Mouse (Mus musculus): ENCODE results near the gene Fbxl7. TPM values are rescaled to one million over a fixed set of nuclear protein-coding genes. Genes with fewer than 3 reads are reported as not detected.
A peak's percentile ranks its signal among the peaks of the same experiment; 100 is the strongest.

Gene Fbxl7
- 0.95 and 1.0 TPM in 2 replicates for polyA plus RNA-seq (2015; fragmentation: Nextera tagmentation; extraction: Ambion mirVana)

DNA sequence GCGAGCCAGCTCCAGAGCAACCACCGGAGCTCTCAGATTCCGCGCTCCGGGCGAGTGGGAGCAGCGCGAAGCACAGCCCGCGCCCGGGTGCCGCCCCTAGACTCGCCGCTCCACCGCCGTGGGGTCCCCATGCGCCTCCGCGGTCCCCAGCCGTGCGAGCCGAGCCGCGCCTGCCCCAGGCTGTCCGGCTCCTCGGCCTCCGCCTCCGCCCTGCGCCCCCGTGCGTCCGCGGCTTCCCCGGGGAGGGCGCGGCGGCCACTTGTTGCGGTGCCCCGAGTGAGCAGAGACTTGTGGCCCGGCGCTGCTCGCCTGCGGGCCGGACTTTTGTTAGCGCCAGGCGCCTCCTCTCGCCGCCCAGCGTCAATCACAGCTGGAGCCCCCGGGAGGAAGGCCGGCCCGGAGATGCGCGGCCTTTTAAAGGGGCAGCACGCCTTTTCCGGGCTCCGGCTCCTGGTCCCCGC, at the start of gene Fbxl7:
Fbxl7 (minus strand) TSS at position 330 of the 461 bp plus-strand sequence.
- Histone ChIP-seq H3K4me1 (ENCODE audit: insufficient read depth) (0 out of 2 replicates have a peak, but pooled peaks cover 8% of the 10 kb centered on the region), H3K9ac (replicated peaks) (peak within 1 kb of the TSS; percentile 38), H3K9me3 (ENCODE audit: low read length) (no peaks in the 10 kb centered on the region), H3K4me3 (ENCODE audit: low read depth, low read length) (peak within 1 kb of the TSS; percentile 51), H3K27me3 (ENCODE audit: insufficient read depth, low read length) (peaks cover 21% of the 10 kb centered on the region), H3K4me2 (ENCODE audit: low read depth, low read length) (peak within 1 kb of the TSS; percentile 67), H3K36me3 (replicated peaks; ENCODE audit: insufficient read depth, low read length) (no peaks in the 10 kb centered on the region), H3K27ac (ENCODE audit: low read depth) (peak within 1 kb of the TSS; percentile 39; the same call in 1 of the 2 replicates)
- TF ChIP-seq EP300 (IDR thresholded peaks at IDR 0.05; ENCODE audit: low read depth): no peak
- 0 out of 2 replicates have a peak, but pooled peaks have one; percentile 19 for TF ChIP-seq CTCF (IDR thresholded peaks at IDR 0.05; ENCODE audit: low read depth)
- DNase-seq: peak; percentile 52
- under 1% methylated on average over 35 of the region's 58 CpGs for WGBS (ENCODE audit: insufficient replicate concordance)
- peak; percentile 59 for ATAC-seq

DNA sequence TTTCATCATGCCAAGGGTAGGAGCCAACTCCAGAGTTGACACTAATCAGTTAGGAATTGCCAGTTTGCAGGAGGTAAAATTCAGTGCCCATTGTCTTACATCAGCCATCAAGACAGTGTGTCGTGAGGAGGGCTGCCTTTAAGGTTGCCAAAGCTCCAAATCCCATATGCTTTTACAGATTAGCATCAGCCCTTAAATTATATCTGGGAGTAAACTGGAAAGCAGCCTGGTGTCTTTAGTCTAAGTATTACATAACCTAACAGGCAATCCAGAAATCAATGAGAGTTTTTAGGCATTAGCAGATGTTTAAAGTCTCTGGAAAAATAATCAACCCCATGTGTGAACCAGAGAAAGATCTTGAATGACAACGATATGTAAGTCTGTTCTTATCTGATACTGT, 26.6 kb upstream of the Fbxl7 start:
- WGBS (ENCODE audit: insufficient replicate concordance): 72% methylated on average over 2 of the region's 2 CpGs
- DNase-seq (no peak), ATAC-seq (no peak)
- Histone ChIP-seq H3K9me3 (ENCODE audit: low read length) (no peaks in the 10 kb centered on the region), H3K36me3 (replicated peaks; ENCODE audit: insufficient read depth, low read length) (no peaks in the 10 kb centered on the region), H3K4me2 (ENCODE audit: low read depth, low read length) (no peak overlapping the region), H3K9ac (replicated peaks) (no peak overlapping the region), H3K4me1 (ENCODE audit: insufficient read depth) (no peaks in the 10 kb centered on the region), H3K4me3 (ENCODE audit: low read depth, low read length) (no peak overlapping the region), H3K27ac (ENCODE audit: low read depth) (no peak overlapping the region), H3K27me3 (ENCODE audit: insufficient read depth, low read length) (no peaks in the 10 kb centered on the region)
- TF ChIP-seq EP300 (IDR thresholded peaks at IDR 0.05; ENCODE audit: low read depth) (no peak), CTCF (IDR thresholded peaks at IDR 0.05; ENCODE audit: low read depth) (no peak)

DNA sequence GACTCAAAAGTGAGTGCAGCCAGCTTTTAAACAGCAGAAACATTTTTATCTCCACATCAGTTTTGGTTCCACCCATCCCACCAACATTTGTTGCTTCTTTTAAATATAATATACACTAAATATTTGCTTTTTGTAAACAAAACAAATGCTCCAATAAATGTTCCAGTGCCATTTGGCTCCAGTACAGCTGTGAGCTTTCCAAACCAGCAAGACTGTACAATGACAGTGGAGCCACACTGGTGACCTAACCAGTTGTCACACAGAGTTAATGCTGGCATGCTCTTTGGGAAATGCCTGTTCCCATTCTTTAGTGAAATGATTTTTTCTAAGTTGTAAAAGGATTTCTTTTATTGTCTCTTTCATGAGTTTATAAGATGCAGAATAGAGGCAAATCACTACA, 18.0 kb upstream of the Fbxl7 start:
- no peak overlapping the region for H3K4me2 ChIP-seq (ENCODE audit: low read depth, low read length)
- no peak overlapping the region for H3K9ac ChIP-seq (replicated peaks)
- no peak overlapping the region for H3K4me3 ChIP-seq (ENCODE audit: low read depth, low read length)
- H3K4me1 ChIP-seq (ENCODE audit: insufficient read depth): no peaks in the 10 kb centered on the region
- no peak overlapping the region for H3K27ac ChIP-seq (ENCODE audit: low read depth)
- H3K27me3 ChIP-seq (ENCODE audit: insufficient read depth, low read length): no peaks in the 10 kb centered on the region
- TF ChIP-seq CTCF (IDR thresholded peaks at IDR 0.05; ENCODE audit: low read depth): no peak
- TF ChIP-seq EP300 (IDR thresholded peaks at IDR 0.05; ENCODE audit: low read depth): no peak
- DNase-seq: no peak
- no peaks in the 10 kb centered on the region for H3K9me3 ChIP-seq (ENCODE audit: low read length)
- no peaks in the 10 kb centered on the region for H3K36me3 ChIP-seq (replicated peaks; ENCODE audit: insufficient read depth, low read length)
- no peak for ATAC-seq

DNA sequence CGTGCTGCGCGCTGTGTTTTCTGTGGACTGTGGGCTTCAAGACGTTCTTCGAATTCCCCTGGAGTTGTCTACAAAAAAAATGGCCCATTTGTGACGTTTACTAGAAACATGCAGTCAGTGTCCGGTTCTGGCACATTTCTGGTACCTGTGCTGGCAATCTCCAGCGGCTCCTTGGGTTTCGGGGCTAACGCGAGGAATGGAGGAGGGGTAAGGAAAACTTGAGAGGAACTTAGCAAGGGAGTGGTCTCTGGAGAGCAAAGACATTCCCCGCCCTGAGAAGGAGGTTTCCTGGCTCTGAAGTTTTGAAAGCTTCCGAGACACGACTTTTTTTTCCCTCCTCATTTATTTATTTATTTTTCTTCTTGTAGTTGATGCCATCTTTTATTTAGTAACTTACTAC, 381 bp upstream of the Fbxl7 start:
- 1% methylated on average over 14 of the region's 14 CpGs for WGBS (ENCODE audit: insufficient replicate concordance)
- ATAC-seq (no peak), DNase-seq (no peak)
- Histone ChIP-seq H3K9ac (replicated peaks) (peak overlapping the region; percentile 38), H3K4me3 (ENCODE audit: low read depth, low read length) (peak overlapping the region; percentile 51), H3K27me3 (ENCODE audit: insufficient read depth, low read length) (peaks cover 21% of the 10 kb centered on the region), H3K36me3 (replicated peaks; ENCODE audit: insufficient read depth, low read length) (no peaks in the 10 kb centered on the region), H3K27ac (ENCODE audit: low read depth) (peak overlapping the region; percentile 16; the same call in 1 of the 2 replicates), H3K9me3 (ENCODE audit: low read length) (no peaks in the 10 kb centered on the region), H3K4me1 (ENCODE audit: insufficient read depth) (0 out of 2 replicates have a peak, but pooled peaks cover 8% of the 10 kb centered on the region), H3K4me2 (ENCODE audit: low read depth, low read length) (peak overlapping the region; percentile 67)
- TF ChIP-seq EP300 (IDR thresholded peaks at IDR 0.05; ENCODE audit: low read depth) (no peak), CTCF (IDR thresholded peaks at IDR 0.05; ENCODE audit: low read depth) (no peak)

DNA sequence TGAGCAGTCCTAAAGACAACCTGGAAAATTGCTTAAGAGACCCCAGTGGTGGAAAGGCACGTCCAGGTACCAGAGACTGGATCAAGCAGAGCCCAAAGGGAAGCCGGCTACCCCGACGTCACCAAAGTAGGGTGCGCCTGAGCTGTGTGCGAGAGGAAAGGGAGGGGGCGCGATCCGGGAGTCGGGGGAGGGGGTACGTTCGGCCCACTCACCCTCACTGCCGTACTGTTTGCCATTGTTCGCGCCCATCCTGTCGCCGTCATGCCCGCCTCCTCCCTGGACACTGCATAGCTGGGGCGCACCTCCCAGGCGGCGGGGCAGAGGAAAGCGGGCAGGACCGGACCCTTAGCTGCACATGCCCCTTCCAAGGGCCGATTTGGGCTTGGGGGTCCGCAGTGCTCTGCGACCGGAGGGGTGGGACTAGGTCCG, 565 bp downstream of the Fbxl7 start:
- H3K4me3 ChIP-seq (ENCODE audit: low read depth, low read length): peak overlapping the region; percentile 51
- 0 out of 2 replicates have a peak, but pooled peaks cover 8% of the 10 kb centered on the region for H3K4me1 ChIP-seq (ENCODE audit: insufficient read depth)
- WGBS (ENCODE audit: insufficient replicate concordance): under 1% methylated on average over 24 of the region's 28 CpGs
- peak overlapping the region; percentile 38 for H3K9ac ChIP-seq (replicated peaks)
- TF ChIP-seq EP300 (IDR thresholded peaks at IDR 0.05; ENCODE audit: low read depth) (no peak), CTCF (IDR thresholded peaks at IDR 0.05; ENCODE audit: low read depth) (no peak)
- peak; percentile 20 for DNase-seq
- ATAC-seq: peak; percentile 49
- peak overlapping the region; percentile 39; the same call in 1 of the 2 replicates for H3K27ac ChIP-seq (ENCODE audit: low read depth)
- H3K9me3 ChIP-seq (ENCODE audit: low read length): no peaks in the 10 kb centered on the region
- no peaks in the 10 kb centered on the region for H3K36me3 ChIP-seq (replicated peaks; ENCODE audit: insufficient read depth, low read length)
- peak overlapping the region; percentile 67 for H3K4me2 ChIP-seq (ENCODE audit: low read depth, low read length)
- H3K27me3 ChIP-seq (ENCODE audit: insufficient read depth, low read length): peaks cover 21% of the 10 kb centered on the region

DNA sequence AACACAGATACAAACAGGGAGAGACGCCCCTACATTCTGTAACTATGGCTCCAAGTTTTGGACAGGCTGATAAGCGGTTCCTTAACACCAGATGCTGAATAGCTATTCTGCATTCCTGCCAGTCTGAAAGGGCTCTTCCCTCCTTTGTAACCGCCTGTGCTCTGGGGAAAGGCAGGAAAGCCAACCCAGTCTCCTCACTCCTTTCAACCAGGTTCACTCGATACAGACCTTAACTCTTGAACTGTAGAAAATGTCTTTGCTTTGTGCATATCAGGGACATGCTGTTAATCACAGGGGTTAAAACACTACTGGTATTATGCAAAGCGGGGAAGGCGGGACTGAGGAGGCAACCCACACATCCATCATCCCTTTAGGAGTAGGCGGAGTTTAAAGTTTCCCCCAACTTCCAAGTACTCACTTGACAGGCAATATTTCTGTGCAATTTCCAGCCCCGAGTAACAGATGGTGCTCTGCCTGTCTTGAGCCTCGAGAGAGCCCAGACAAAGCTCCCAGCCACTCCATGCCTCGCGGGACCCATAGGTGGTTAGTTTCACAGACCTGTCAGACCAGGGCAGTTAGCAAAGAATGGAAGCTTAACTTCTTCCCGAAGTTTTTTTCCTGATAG, 1.2 kb downstream of the Fbxl7 start:
- Histone ChIP-seq H3K36me3 (replicated peaks; ENCODE audit: insufficient read depth, low read length) (no peaks in the 10 kb centered on the region), H3K9me3 (ENCODE audit: low read length) (no peaks in the 10 kb centered on the region), H3K4me2 (ENCODE audit: low read depth, low read length) (peak overlapping the region; percentile 67), H3K4me3 (ENCODE audit: low read depth, low read length) (peak overlapping the region; percentile 51), H3K4me1 (ENCODE audit: insufficient read depth) (0 out of 2 replicates have a peak, but pooled peaks cover 8% of the 10 kb centered on the region), H3K9ac (replicated peaks) (no peak overlapping the region), H3K27me3 (ENCODE audit: insufficient read depth, low read length) (peaks cover 21% of the 10 kb centered on the region), H3K27ac (ENCODE audit: low read depth) (0 out of 2 replicates have a peak overlapping the region, but pooled peaks have one; percentile 11)
- ATAC-seq (no peak), DNase-seq (no peak)
- 12% methylated on average over 12 of the region's 12 CpGs for WGBS (ENCODE audit: insufficient replicate concordance)
- no peak for TF ChIP-seq EP300 (IDR thresholded peaks at IDR 0.05; ENCODE audit: low read depth)

Measured in liver, postnatal 0 days (tissue).